In genomic region chr6:64964664-64965063, GRCm38 (mm10) we compare ENCODE assay signal across 28 mouse cellular contexts.
"Had no signal": no experiment of that assay in that cellular context is flagged by ENCODE, and none has a peak within 500 bp of the region (broad histone marks: within the 10 kb centered on the region; RNA-seq: fewer than 3 reads in every experiment).

No protein-coding gene starts in this region.

- H3K4me2 ChIP-seq: embryonic facial prominence, embryonic 12.5 days; embryonic facial prominence, embryonic 13.5 days; embryonic facial prominence, embryonic 15.5 days; forebrain, embryonic 12.5 days; forebrain, embryonic 13.5 days; forebrain, embryonic 15.5 days had no signal

- H3K4me3 ChIP-seq: embryonic facial prominence, embryonic 10.5 days; embryonic facial prominence, embryonic 12.5 days; embryonic facial prominence, embryonic 13.5 days; embryonic facial prominence, embryonic 15.5 days; erythroblast, embryonic 14.5 days; forebrain, embryonic 10.5 days; forebrain, embryonic 12.5 days; forebrain, embryonic 13.5 days; forebrain, embryonic 15.5 days; gastrocnemius, adult 2 months; heart, adult 2 months had no signal

- H3K9ac ChIP-seq: embryonic facial prominence, embryonic 12.5 days; embryonic facial prominence, embryonic 13.5 days; embryonic facial prominence, embryonic 15.5 days; forebrain, embryonic 12.5 days; forebrain, embryonic 13.5 days; forebrain, embryonic 15.5 days; forebrain, postnatal 0 days had no signal

- H3K4me1 ChIP-seq: embryonic facial prominence, embryonic 10.5 days; embryonic facial prominence, embryonic 12.5 days; embryonic facial prominence, embryonic 13.5 days; embryonic facial prominence, embryonic 15.5 days had no signal

- H3K27me3 ChIP-seq: embryonic facial prominence, embryonic 12.5 days; embryonic facial prominence, embryonic 13.5 days; embryonic facial prominence, embryonic 15.5 days; forebrain, embryonic 12.5 days; forebrain, embryonic 13.5 days; forebrain, embryonic 15.5 days had no signal

- ATAC-seq: forebrain, embryonic 13.5 days; forebrain, embryonic 14.5 days; forebrain, embryonic 15.5 days; forebrain, embryonic 16.5 days; forebrain, postnatal 0 days had no signal

- H3K9me3 ChIP-seq: embryonic facial prominence, embryonic 10.5 days; embryonic facial prominence, embryonic 12.5 days; embryonic facial prominence, embryonic 13.5 days; embryonic facial prominence, embryonic 15.5 days; forebrain, embryonic 10.5 days; forebrain, embryonic 12.5 days; forebrain, embryonic 13.5 days; forebrain, embryonic 15.5 days had no signal

- DNase-seq: cerebellum, adult 8-10 months; cerebellum, adult 9-10 months; cerebellum, adult 9-11 months; cerebellum, postnatal 10 days; cerebellum, postnatal 14 days; cerebellum, postnatal 25 days; cerebellum, postnatal 36 days; embryo, embryonic 11 days; forebrain, postnatal 0 days; gastrocnemius, adult 2 months; gastrocnemius, postnatal 10 days; gastrocnemius, postnatal 14 days; gastrocnemius, postnatal 25 days; gastrocnemius, postnatal 36 days; heart, adult 11 months; heart, adult 18-20 months; heart, adult 2 months had no signal

- H3K27ac ChIP-seq: embryonic facial prominence, embryonic 10.5 days; embryonic facial prominence, embryonic 12.5 days; embryonic facial prominence, embryonic 13.5 days; embryonic facial prominence, embryonic 15.5 days; forebrain, embryonic 10.5 days; forebrain, embryonic 12.5 days; forebrain, embryonic 13.5 days; forebrain, embryonic 15.5 days; gastrocnemius, adult 2 months; heart, adult 2 months had no signal

- H3K36me3 ChIP-seq: embryonic facial prominence, embryonic 10.5 days; embryonic facial prominence, embryonic 12.5 days; embryonic facial prominence, embryonic 13.5 days; embryonic facial prominence, embryonic 15.5 days; forebrain, embryonic 10.5 days; forebrain, embryonic 12.5 days; forebrain, embryonic 15.5 days had no signal
